Mouse (Mus musculus) embryonic facial prominence, embryonic 13.5 days (tissue): ENCODE data around the gene Atg2a. TPM values are rescaled to one million over a fixed set of nuclear protein-coding genes. Genes with fewer than 3 reads are reported as not detected.
"Not testable (repeated sequence)": the region's sequence is repeated elsewhere in the genome, so short reads cannot be mapped to it uniquely, and the experiment has no call there.

Source experiments
- ATAC-seq: fragments of 200-750 bp; cut with Nextera tagmentation; 2 replicates; pipeline ENCODE4 v1.8.0; 2017; ENCODE audit warnings: low read depth; ENCODE audit not compliant: insufficient number of reproducible peaks, insufficient read depth, low FRiP score, low TSS enrichment
- H3K27ac ChIP-seq: fragments of 300-500 bp; sonication (generic); 2 replicates; pipeline ENCODE4 v1.5.1; 2015; ENCODE audit warnings: moderate library complexity, mild to moderate bottlenecking, inconsistent platforms
- H3K27me3 ChIP-seq: fragments of 300-500 bp; sonication (generic); 2 replicates; pipeline ENCODE4 v1.6.1; 2015; ENCODE audit warnings: mild to moderate bottlenecking, inconsistent platforms
- H3K36me3 ChIP-seq: fragments of 300-500 bp; sonication (generic); 2 replicates; pipeline ENCODE4 v1.6.1; 2015; ENCODE audit warnings: mild to moderate bottlenecking, inconsistent platforms
- H3K4me1 ChIP-seq: fragments of 300-500 bp; sonication (generic); 2 replicates; pipeline ENCODE4 v1.6.1; 2015; ENCODE audit warnings: inconsistent platforms
- H3K4me2 ChIP-seq: fragments of 300-500 bp; sonication (generic); 2 replicates; pipeline ENCODE4 v1.6.1; 2015; ENCODE audit warnings: moderate library complexity, mild to moderate bottlenecking, inconsistent platforms
- H3K4me3 ChIP-seq: fragments of 300-500 bp; sonication (generic); 2 replicates; pipeline ENCODE4 v1.5.1; 2015; ENCODE audit warnings: mild to moderate bottlenecking, inconsistent platforms
- H3K9ac ChIP-seq: fragments of 300-500 bp; sonication (generic); 2 replicates; pipeline ENCODE4 v1.6.1; 2015; ENCODE audit warnings: mild to moderate bottlenecking, inconsistent platforms
- H3K9me3 ChIP-seq: fragments of 300-500 bp; sonication (generic); 2 replicates; pipeline ENCODE4 v1.6.1; 2016; ENCODE audit warnings: inconsistent platforms
- WGBS: fragments of 180-500 bp; shearing (Covaris S2); methylation state at CpG from one replicate; pipeline ENCODE4 v1.1.7; 2015; ENCODE audit warnings: mixed read lengths; 5-methylcytosine and 5-hydroxymethylcytosine counted together
- microRNA counts: library from miRNA; unstranded; fragments of <30 nt; microRNA quantifications from one replicate; lab custom pipeline; 2016
- microRNA-seq: library from miRNA; unstranded; fragments of <30 nt; microRNA quantifications from one replicate; pipeline ENCODE4, GENCODE M21; 2016
- polyA plus RNA-seq: library from polyadenylated mRNA; unstranded; fragments of >200 nt; fragmentation: Nextera tagmentation; extraction: Ambion mirVana; gene quantifications from 2 replicates; pipeline ENCODE4 v1.2.1, GENCODE M21; 2015

The Atg2a gene
- polyA plus RNA-seq, 1 experiment from 2014 or later: 10.5 TPM

DNA sequence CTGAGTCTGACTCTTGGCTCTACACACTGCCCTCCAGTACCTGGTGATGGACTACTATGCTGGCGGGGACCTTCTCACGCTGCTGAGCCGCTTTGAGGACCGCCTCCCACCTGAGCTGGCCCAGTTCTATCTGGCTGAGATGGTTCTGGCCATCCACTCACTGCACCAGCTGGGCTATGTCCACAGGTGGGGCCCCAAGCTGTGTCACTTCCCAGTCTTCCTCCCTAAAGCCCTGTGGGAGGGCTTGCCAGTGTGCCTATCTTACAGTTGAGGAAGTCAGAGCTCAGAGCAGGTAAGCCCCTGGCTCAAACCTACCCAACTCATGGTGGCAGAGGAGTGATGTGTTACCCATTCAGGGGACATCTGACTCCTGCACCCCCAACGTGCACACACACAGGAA is 68.7 kb downstream of the Atg2a start:
- no peak overlapping the region for H3K9ac ChIP-seq
- H3K4me3 ChIP-seq: no peak overlapping the region
- WGBS: 88% methylated on average over 5 of the region's 5 CpGs
- no peak overlapping the region for H3K4me2 ChIP-seq
- H3K27me3 ChIP-seq: no peaks in the 10 kb centered on the region
- no peak overlapping the region for H3K27ac ChIP-seq
- peaks cover 53% of the 10 kb centered on the region for H3K36me3 ChIP-seq
- H3K9me3 ChIP-seq: no peaks in the 10 kb centered on the region
- no peak for ATAC-seq
- H3K4me1 ChIP-seq: peaks cover 23% of the 10 kb centered on the region; the same call in 1 of the 2 replicates

GRCm38 (mm10) chr19:6311783-6312182 is 70.3 kb downstream of the Atg2a start:
- H3K4me1 ChIP-seq: peaks cover 14% of the 10 kb centered on the region; the same call in 1 of the 2 replicates
- not testable (repeated sequence) for H3K27ac ChIP-seq, H3K4me2 ChIP-seq, H3K27me3 ChIP-seq, ATAC-seq, H3K4me3 ChIP-seq, H3K9ac ChIP-seq, H3K9me3 ChIP-seq
- peaks cover 69% of the 10 kb centered on the region for H3K36me3 ChIP-seq
- 84% methylated on average over 3 of the region's 3 CpGs for WGBS

MicroRNA genes within 50 kb of the gene (microRNA counts, 519-probe panel; counts per million panel counts)
- 910 counts per million, percentile 45 among the panel's probes with 10 or more counts for microRNA mmu-miR-192 (lab: Ali Mortazavi, UCI)

Small RNA genes lying within 50 kb of the gene (microRNA-seq; reads per million reads assigned to microRNA genes)
- gene Mir192 (102 reads per million, percentile 54 among the genes with 10 or more reads in this experiment), gene Mir194-2 (62.1 reads per million, percentile 47 among the genes with 10 or more reads in this experiment)

Other genes starting within 250 kb of the Atg2a start
- 8.1 and 10.3 TPM in 2 replicates for gene Capn1, start 225.8 kb upstream of the Atg2a start, polyA plus RNA-seq
- gene Syvn1, start 195.1 kb upstream of the Atg2a start, polyA plus RNA-seq: 28.3 and 28.4 TPM in 2 replicates
- gene Mrpl49, start 183.9 kb upstream of the Atg2a start, polyA plus RNA-seq: 79.5 and 80.4 TPM in 2 replicates
- gene Fau, start 183.8 kb upstream of the Atg2a start, polyA plus RNA-seq: 714 and 858 TPM in 2 replicates
- 33.2 TPM in 2 replicates for gene Znhit2, start 180.5 kb upstream of the Atg2a start, polyA plus RNA-seq
- 21.7 and 22.0 TPM in 2 replicates for gene Tm7sf2, start 173.3 kb upstream of the Atg2a start, polyA plus RNA-seq
- 66.6 and 74.4 TPM in 2 replicates for gene Vps51, start 164.4 kb upstream of the Atg2a start, polyA plus RNA-seq
- gene Tmem262, start 161.6 kb upstream of the Atg2a start, polyA plus RNA-seq: not detected in 2 replicates
- 1.6 and 2.1 TPM in 2 replicates for gene Gm28374, start 159.4 kb upstream of the Atg2a start, polyA plus RNA-seq
- 79.1 and 81.3 TPM in 2 replicates for gene Zfpl1, start 156.7 kb upstream of the Atg2a start, polyA plus RNA-seq
- 37.0 and 39.6 TPM in 2 replicates for gene Cdca5, start 156.7 kb upstream of the Atg2a start, polyA plus RNA-seq
- gene AC131692.1, start 147.2 kb upstream of the Atg2a start, polyA plus RNA-seq: 0.34 and 0.54 TPM in 2 replicates
- gene Naaladl1, start 135.9 kb upstream of the Atg2a start, polyA plus RNA-seq: 0.55 and 5.5 TPM in 2 replicates
- gene Sac3d1, start 123.0 kb upstream of the Atg2a start, polyA plus RNA-seq: 45.9 and 49.6 TPM in 2 replicates
- 38.0 and 38.3 TPM in 2 replicates for gene Snx15, start 113.4 kb upstream of the Atg2a start, polyA plus RNA-seq
- gene Batf2, start 100.7 kb upstream of the Atg2a start, polyA plus RNA-seq: 0.23 TPM in 1 of 2 replicates, not detected in the other
- gene Arl2, start 100.1 kb upstream of the Atg2a start, polyA plus RNA-seq: 106 and 110 TPM in 2 replicates
- gene Majin, start 57.3 kb upstream of the Atg2a start, polyA plus RNA-seq: not detected in 2 replicates
- gene Gpha2, start 15.3 kb upstream of the Atg2a start, polyA plus RNA-seq: 3.3 and 3.8 TPM in 2 replicates
- gene Ppp2r5b, start 5.8 kb upstream of the Atg2a start, polyA plus RNA-seq: 26.6 and 27.9 TPM in 2 replicates
- gene Ehd1, start 35.1 kb downstream of the Atg2a start, polyA plus RNA-seq: 64.7 and 68.9 TPM in 2 replicates
- gene Cdc42bpg, start 64.8 kb downstream of the Atg2a start, polyA plus RNA-seq: 0.91 and 0.92 TPM in 2 replicates
- gene Men1, start 93.3 kb downstream of the Atg2a start, polyA plus RNA-seq: 91.6 and 92.4 TPM in 2 replicates
- 13.8 and 15.3 TPM in 2 replicates for gene Map4k2, start 99.5 kb downstream of the Atg2a start, polyA plus RNA-seq
- 137 and 151 TPM in 2 replicates for gene Sf1, start 122.0 kb downstream of the Atg2a start, polyA plus RNA-seq
- 3.7 and 5.4 TPM in 2 replicates for gene Pygm, start 142.7 kb downstream of the Atg2a start, polyA plus RNA-seq
- gene Rasgrp2, start 157.7 kb downstream of the Atg2a start, polyA plus RNA-seq: 32.0 and 36.1 TPM in 2 replicates
- gene Nrxn2, start 177.1 kb downstream of the Atg2a start, polyA plus RNA-seq: 2.0 and 2.1 TPM in 2 replicates